Mouse (Mus musculus) MEL (cell line): ENCODE measurements around the gene Bach2.

Experiments used
- CHD1 ChIP-seq: IDR thresholded peaks from 2 replicates; pipeline ENCODE4 v1.6.1; 2012; ENCODE audit warnings: low read depth, mild to moderate bottlenecking, inconsistent platforms, low read length, improper control_type of control experiment
- EP300 ChIP-seq, 2 experiments: IDR thresholded peaks; 2 replicates each; pipeline ENCODE4 v1.6.1; 2011; ENCODE audit warnings: improper control_type of control experiment in 2 of 2, low read length in 2 of 2, low read depth in 1 of 2, mild to moderate bottlenecking in 1 of 2
- POLR2A ChIP-seq, 2 experiments: IDR thresholded peaks; 2 replicates each; pipeline ENCODE4 v1.6.1; 2011 to 2012; ENCODE audit warnings: low read length in 2 of 2, mild to moderate bottlenecking in 2 of 2, control low read depth in 1 of 2, improper control_type of control experiment in 1 of 2, low read depth in 1 of 2, moderate library complexity in 1 of 2; ENCODE audit not compliant: control insufficient read depth in 1 of 2, insufficient read depth in 1 of 2, poor library complexity in 1 of 2

DNA sequence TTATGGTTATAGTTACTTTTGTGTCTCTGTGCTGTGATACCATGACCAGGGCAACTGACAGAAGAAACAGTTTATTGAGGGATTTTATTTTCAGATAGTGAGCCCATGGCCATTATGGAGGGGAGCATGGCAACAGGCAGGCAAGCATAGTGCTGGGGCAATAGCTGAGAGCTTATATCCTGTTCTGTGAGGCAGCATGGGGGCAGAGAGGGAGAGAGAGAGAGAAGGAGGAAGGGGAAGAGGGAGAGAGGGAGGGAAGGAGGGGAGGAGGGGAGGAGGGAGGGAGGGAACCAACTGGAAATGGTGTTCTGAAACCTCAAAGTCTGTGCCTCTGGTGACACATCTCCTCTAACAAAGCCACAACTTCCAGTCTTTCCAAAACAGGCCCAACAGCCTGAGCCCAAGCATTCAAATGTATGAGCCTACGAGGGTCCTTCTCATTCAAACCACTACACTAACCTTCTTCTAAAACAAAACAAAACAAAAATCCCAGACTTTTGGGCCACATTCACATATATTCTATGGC is 206.1 kb downstream of the Bach2 start:
- TF ChIP-seq POLR2A (IDR thresholded peaks at IDR 0.05; ENCODE audit: control insufficient read depth in 1 of 2, insufficient read depth in 1 of 2, low read depth in 1 of 2, low read length in 2 of 2, poor library complexity in 1 of 2) (no peak), EP300 (IDR thresholded peaks at IDR 0.05; ENCODE audit: low read depth in 1 of 2, low read length in 2 of 2) (no peak), CHD1 (no peak)
